Mouse (Mus musculus) embryonic fibroblast, embryonic 13.5 days (primary cell): ENCODE data around the gene Msx3.

Experiments
- CTCF ChIP-seq: IDR thresholded peaks from 2 replicates; pipeline ENCODE4 v1.5.1; 2011; ENCODE audit warnings: mild to moderate bottlenecking, control low read depth, low read length, moderate library complexity, borderline replicate concordance; ENCODE audit not compliant: insufficient read depth
- POLR2A ChIP-seq: IDR thresholded peaks from 2 replicates; pipeline ENCODE4 v1.6.1; 2011; ENCODE audit warnings: low read depth, mild to moderate bottlenecking, control low read depth, low read length, moderate library complexity

GRCm38 (mm10) chr7:140070042-140070711 is 21.3 kb upstream of the Msx3 start:
- TF ChIP-seq CTCF (no peak), POLR2A (no peak; the same call in 1 of the 2 replicates)
